Mouse (Mus musculus): ENCODE measurements around the gene Fbxo11. TPM values are rescaled to one million over a fixed set of nuclear protein-coding genes. Genes with fewer than 3 reads are reported as not detected.

Gene Fbxo11
- total and polyA plus RNA-seq, 3 experiments: 9.4 to 91.4 (median 17.5) TPM

GRCm38 (mm10) chr17:88067202-88067901 lies 2.3 kb upstream of the Fbxo11 start:
- Histone ChIP-seq H3K4me1 (ENCODE audit: control insufficient read depth in 1 of 2, insufficient read depth in 2 of 2, low read length in 2 of 2) (peaks cover 2 to 10% of the 10 kb centered on the region in 2 experiments), H3K27ac (ENCODE audit: control insufficient read depth, low read depth, low read length) (no peak overlapping the region), H3K27me3 (ENCODE audit: control insufficient read depth in 1 of 2, insufficient read depth in 2 of 2, low read length in 2 of 2) (no peaks in the 10 kb centered on the region), H3K9me3 (replicated peaks; ENCODE audit: insufficient read depth, low read length) (no peaks in the 10 kb centered on the region), H3K79me2 (ENCODE audit: control insufficient read depth, insufficient read depth, low read length, poor library complexity) (peaks cover 34% of the 10 kb centered on the region), H3K9ac (ENCODE audit: control insufficient read depth, low read depth, low read length, poor library complexity, severe bottlenecking) (peak overlapping the region; percentile 72), H3K36me3 (ENCODE audit: control insufficient read depth in 1 of 2, insufficient read depth in 2 of 2, low read length in 2 of 2) (peaks cover 0 to 19% of the 10 kb centered on the region in 2 experiments; a peak in 2 of 4 replicates), H3K4me3 (ENCODE audit: control insufficient read depth in 1 of 2, insufficient read depth in 1 of 2, low read depth in 2 of 2, low read length in 2 of 2) (peak overlapping the region; percentile 42 to 57)
- TF ChIP-seq SMC3 (IDR thresholded peaks at IDR 0.05; ENCODE audit: low read depth, low read length) (peak; percentile 41; the same call in 1 of the 2 replicates), NRF1 (IDR thresholded peaks at IDR 0.05; ENCODE audit: insufficient read depth, low read depth, low read length, poor library complexity, severe bottlenecking) (no peak), CTCF (IDR thresholded peaks at IDR 0.05 in 2 of 3, conservative IDR thresholded peaks at IDR 0.05 in 1 of 3; ENCODE audit: control insufficient read depth in 1 of 3, insufficient read depth in 1 of 3, low read depth in 2 of 3, low read length in 3 of 3, poor library complexity in 1 of 3, severe bottlenecking in 1 of 3) (peak in 2 of 3 experiments; percentile 35 to 43; a peak in 5 of 6 replicates), BHLHE40 (IDR thresholded peaks at IDR 0.05; ENCODE audit: borderline replicate concordance, low read depth, low read length) (no peak), RAD21 (IDR thresholded peaks at IDR 0.05; ENCODE audit: low read depth, low read length) (peak; percentile 46), MYC (IDR thresholded peaks at IDR 0.05; ENCODE audit: low read depth, low read length) (peak; percentile 42; the same call in 1 of the 2 replicates), JUND (IDR thresholded peaks at IDR 0.05; ENCODE audit: low read depth, low read length) (no peak), CHD1 (IDR thresholded peaks at IDR 0.05; ENCODE audit: low read depth, low read length) (no peak), MEF2A (IDR thresholded peaks at IDR 0.05; ENCODE audit: extremely low read depth, insufficient replicate concordance, low read depth, low read length, poor library complexity, severe bottlenecking) (no peak), ELF1 (IDR thresholded peaks at IDR 0.05; ENCODE audit: low read depth, low read length) (no peak), POLR2AphosphoS5 (IDR thresholded peaks at IDR 0.05; ENCODE audit: borderline replicate concordance, low read depth, low read length) (no peak), E2F4 (IDR thresholded peaks at IDR 0.05; ENCODE audit: borderline replicate concordance, low read depth, low read length) (no peak), SIN3A (IDR thresholded peaks at IDR 0.05; ENCODE audit: low read length) (0 out of 2 replicates have a peak, but pooled peaks have one; percentile 10), GATA1 (IDR thresholded peaks at IDR 0.05; ENCODE audit: low read depth, low read length) (no peak), TBP (IDR thresholded peaks at IDR 0.05; ENCODE audit: low read depth, low read length) (0 out of 2 replicates have a peak, but pooled peaks have one; percentile 14), KAT2A (conservative IDR thresholded peaks at IDR 0.05; ENCODE audit: low read depth, low read length) (no peak), ZNF384 (IDR thresholded peaks at IDR 0.05; ENCODE audit: low read depth, low read length) (no peak; the same call in 1 of the 2 replicates), USF1 (IDR thresholded peaks at IDR 0.05; ENCODE audit: low read depth, low read length) (peak; percentile 22; the same call in 1 of the 2 replicates), TAL1 (IDR thresholded peaks at IDR 0.05; ENCODE audit: low read length) (no peak), GABPA (IDR thresholded peaks at IDR 0.05; ENCODE audit: low read depth, low read length) (no peak), MXI1 (IDR thresholded peaks at IDR 0.05; ENCODE audit: low read depth, low read length) (0 out of 2 replicates have a peak, but pooled peaks have one; percentile 58), ZC3H11A (IDR thresholded peaks at IDR 0.05; ENCODE audit: low read depth, low read length) (peak; percentile 42), ETS1 (IDR thresholded peaks at IDR 0.05; ENCODE audit: low read depth, low read length) (no peak), NELFE (IDR thresholded peaks at IDR 0.05; ENCODE audit: low read depth, low read length) (no peak)
- DNase-seq (ENCODE audit: low read depth, low spot score): peak; percentile 47

All from MEL (cell line).